Mouse (Mus musculus) thymus, postnatal 14 days (tissue): ENCODE data around the gene Rhou.
"Not testable (repeated sequence)": the region's sequence is repeated elsewhere in the genome, so short reads cannot be mapped to it uniquely, and the experiment has no call there.

ENCODE experiments used
- DNase-seq: peaks from one replicate; pipeline ENCODE4 v3.0.0; 2021

The Rhou gene

GRCm38 (mm10) chr8:123653308-123653993, at the start of gene Rhou:
Rhou (plus strand) TSS chr8:123653929.
- DNase-seq, result peak; percentile 74

- peak; percentile 2 for DNase-seq
These were observed 41.1 kb upstream of the Rhou start for GRCm38 (mm10) chr8:123612652-123613051.

- DNase-seq, result not testable (repeated sequence)
These were observed 30.2 kb upstream of the Rhou start for GRCm38 (mm10) chr8:123623523-123623922.

GRCm38 (mm10) chr8:123624274-123624673, 29.5 kb upstream of the Rhou start:
- no peak for DNase-seq

GRCm38 (mm10) chr8:123624702-123625101, 29.0 kb upstream of the Rhou start:
- DNase-seq, result no peak

- no peak for DNase-seq
These were observed 28.0 kb upstream of the Rhou start for GRCm38 (mm10) chr8:123625717-123626116.

- peak; percentile 12 for DNase-seq
These were observed 26.1 kb upstream of the Rhou start for GRCm38 (mm10) chr8:123627410-123628147.

- DNase-seq, result peak; percentile 49
These were observed 25.3 kb upstream of the Rhou start for GRCm38 (mm10) chr8:123628253-123628967.

- peak; percentile 55 for DNase-seq
These were observed 24.6 kb upstream of the Rhou start for GRCm38 (mm10) chr8:123628968-123629755.

- DNase-seq, result no peak
These were observed 23.7 kb upstream of the Rhou start for GRCm38 (mm10) chr8:123630058-123630457.

- no peak for DNase-seq
These were observed 22.9 kb upstream of the Rhou start for GRCm38 (mm10) chr8:123630841-123631251.

- DNase-seq, result not testable (repeated sequence)
These were observed 22.0 kb upstream of the Rhou start for GRCm38 (mm10) chr8:123631746-123632145.

GRCm38 (mm10) chr8:123632257-123632656, 21.5 kb upstream of the Rhou start:
- no peak for DNase-seq

GRCm38 (mm10) chr8:123633801-123634200, 19.9 kb upstream of the Rhou start:
- no peak for DNase-seq

GRCm38 (mm10) chr8:123634395-123635131, 19.2 kb upstream of the Rhou start:
- DNase-seq, result no peak

- DNase-seq, result no peak
These were observed 18.1 kb upstream of the Rhou start for GRCm38 (mm10) chr8:123635671-123636070.

GRCm38 (mm10) chr8:123643330-123644051, 10.2 kb upstream of the Rhou start:
- DNase-seq, result peak; percentile 37

GRCm38 (mm10) chr8:123645229-123645628, 8.5 kb upstream of the Rhou start:
- no peak for DNase-seq

- no peak for DNase-seq
These were observed 5.2 kb upstream of the Rhou start for GRCm38 (mm10) chr8:123648245-123649170.

GRCm38 (mm10) chr8:123649483-123649882, 4.2 kb upstream of the Rhou start:
- no peak for DNase-seq
